Mouse (Mus musculus) heart, postnatal 0 days (tissue): ENCODE results near the gene Pianp. TPM values are rescaled to one million over a fixed set of nuclear protein-coding genes. Genes with fewer than 3 reads are reported as not detected.

ENCODE experiments used
- ATAC-seq: fragments of 200-750 bp; cut with Nextera tagmentation; 2 replicates; pipeline ENCODE4 v1.8.0; 2017; ENCODE audit warnings: low read depth, moderate number of reproducible peaks, moderate library complexity; ENCODE audit not compliant: insufficient read depth
- DNase-seq: peaks from one replicate; pipeline ENCODE4 v3.0.0-alpha.2; 2016; ENCODE audit warnings: low spot score
- H3K27ac ChIP-seq: fragments of 300-500 bp; sonication (generic); 2 replicates; pipeline ENCODE4 v1.5.1; 2014; ENCODE audit warnings: low read depth, mild to moderate bottlenecking
- H3K27me3 ChIP-seq: fragments of 300-500 bp; sonication (generic); 2 replicates; pipeline ENCODE4 v1.6.1; 2014; ENCODE audit warnings: low read length, mixed read lengths; ENCODE audit not compliant: control insufficient read depth, insufficient read depth
- H3K36me3 ChIP-seq: fragments of 300-500 bp; sonication (generic); replicated peaks from 2 replicates; pipeline ENCODE4 v1.6.1; 2014; ENCODE audit warnings: low read length, mixed read lengths; ENCODE audit not compliant: control insufficient read depth, insufficient read depth
- H3K4me1 ChIP-seq: fragments of 300-500 bp; sonication (generic); 2 replicates; pipeline ENCODE4 v1.6.1; 2014; ENCODE audit warnings: antibody characterized with exemption; ENCODE audit not compliant: control insufficient read depth, insufficient read depth
- H3K4me2 ChIP-seq: fragments of 300-500 bp; sonication (generic); 2 replicates; pipeline ENCODE4 v1.6.1; 2014; ENCODE audit warnings: low read depth, mild to moderate bottlenecking, low read length, moderate library complexity
- H3K4me3 ChIP-seq: fragments of 300-500 bp; sonication (generic); 2 replicates; pipeline ENCODE4 v1.5.1; 2014; ENCODE audit warnings: low read depth, low read length
- H3K9ac ChIP-seq: fragments of 300-500 bp; sonication (generic); replicated peaks from 2 replicates; pipeline ENCODE4 v1.6.1; 2014; ENCODE audit warnings: low read depth, low read length, mixed read lengths
- H3K9me3 ChIP-seq: fragments of 300-500 bp; sonication (generic); replicated peaks from 2 replicates; pipeline ENCODE4 v1.6.1; 2016; ENCODE audit warnings: low read length; ENCODE audit not compliant: control insufficient read depth
- CTCF ChIP-seq: IDR thresholded peaks from 2 replicates; pipeline ENCODE4 v1.5.1; 2016; ENCODE audit warnings: antibody characterized with exemption, control low read depth, low read depth
- EP300 ChIP-seq: IDR thresholded peaks from 2 replicates; pipeline ENCODE4 v1.6.1; 2016; ENCODE audit warnings: antibody characterized with exemption, low read depth
- WGBS: fragments of 180-500 bp; shearing (Covaris S2); extraction: QIAGEN DNeasy Blood & Tissue Kit; methylation state at CpG from one replicate; pipeline ENCODE4 v1.1.7; 2014; 5-methylcytosine and 5-hydroxymethylcytosine counted together
- polyA plus RNA-seq: library from polyadenylated mRNA; unstranded; fragments of >200 nt; fragmentation: Nextera tagmentation; extraction: Ambion mirVana; gene quantifications from 2 replicates; pipeline ENCODE4 v1.2.1, GENCODE M21; 2015
- total RNA-seq: library from RNA; depleted of rRNA; stranded (reverse); fragments of >200 nt; gene quantifications from 2 replicates; pipeline ENCODE4 v1.2.3, GENCODE M21; 2014; ENCODE audit warnings: low replicate concordance

Pianp gene
- total and polyA plus RNA-seq, 2 experiments from 2014 or later: 0.37 TPM; not detected in 1

DNA sequence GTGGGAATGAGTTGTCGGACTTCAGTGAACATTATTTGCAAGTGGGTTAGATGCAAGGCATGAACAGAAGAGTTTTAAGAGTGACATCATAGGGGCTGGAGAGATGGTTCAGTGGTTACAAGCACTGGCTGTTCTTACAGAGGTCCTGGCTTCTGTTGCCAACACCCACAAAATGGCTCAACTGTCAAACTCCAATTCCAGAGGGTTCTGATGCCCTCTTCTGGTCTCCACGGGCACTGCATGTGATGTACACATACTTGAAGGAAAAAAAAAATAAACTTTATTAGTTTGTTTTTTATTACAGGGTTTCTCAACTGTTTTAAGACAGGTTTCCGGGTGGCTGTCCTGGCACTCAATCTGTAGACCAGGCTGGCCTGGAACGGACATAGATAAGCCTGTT lies 28.7 kb upstream of the Pianp start:
- Histone ChIP-seq H3K36me3 (no peaks in the 10 kb centered on the region), H3K9ac (no peak overlapping the region), H3K4me2 (no peak overlapping the region), H3K9me3 (no peaks in the 10 kb centered on the region), H3K4me3 (no peak overlapping the region), H3K4me1 (peaks cover 13% of the 10 kb centered on the region), H3K27ac (no peak overlapping the region), H3K27me3 (no peaks in the 10 kb centered on the region)
- TF ChIP-seq CTCF (peak; percentile 45), EP300 (no peak)
- DNase-seq: no peak
- no peak for ATAC-seq
- WGBS: 63% methylated on average over 4 of the region's 4 CpGs

- H3K9ac ChIP-seq: no peak overlapping the region
- 60% methylated on average over 4 of the region's 4 CpGs for WGBS
- H3K4me2 ChIP-seq: no peak overlapping the region
- TF ChIP-seq CTCF (no peak), EP300 (no peak)
- H3K36me3 ChIP-seq: no peaks in the 10 kb centered on the region
- H3K27me3 ChIP-seq: peaks cover 38% of the 10 kb centered on the region
- ATAC-seq: no peak
- 0 out of 2 replicates have a peak, but pooled peaks cover 6% of the 10 kb centered on the region for H3K9me3 ChIP-seq
- H3K4me1 ChIP-seq: peaks cover 4% of the 10 kb centered on the region; the same call in 1 of the 2 replicates
- no peak overlapping the region for H3K27ac ChIP-seq
- no peak overlapping the region for H3K4me3 ChIP-seq
- DNase-seq: no peak
Observed at GRCm38 (mm10) chr6:124992241-124992640, 4.3 kb upstream of the Pianp start.

DNA sequence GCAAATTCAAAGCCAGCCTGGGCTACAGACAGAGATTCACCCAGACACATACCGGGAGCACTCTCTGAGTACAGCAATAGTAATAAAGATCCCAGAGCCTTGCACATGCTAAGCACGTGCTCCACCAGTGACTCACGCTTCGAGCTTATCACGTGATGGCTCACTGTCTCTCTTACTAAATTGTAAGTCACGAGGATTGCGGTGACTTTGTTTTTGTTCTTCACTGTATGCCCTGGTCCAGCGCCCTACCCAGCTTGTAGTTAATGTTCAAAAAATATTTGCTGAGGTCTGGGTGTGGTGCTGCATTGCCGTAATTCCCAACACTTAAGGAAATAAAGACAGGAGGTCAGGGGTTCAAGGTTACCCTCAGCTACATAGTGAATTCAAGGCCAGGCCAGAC lies 3.1 kb upstream of the Pianp start:
- Histone ChIP-seq H3K9ac (no peak overlapping the region), H3K4me2 (no peak overlapping the region), H3K27ac (no peak overlapping the region), H3K9me3 (0 out of 2 replicates have a peak, but pooled peaks cover 6% of the 10 kb centered on the region), H3K27me3 (peaks cover 49% of the 10 kb centered on the region), H3K4me3 (no peak overlapping the region), H3K36me3 (no peaks in the 10 kb centered on the region), H3K4me1 (peaks cover 6% of the 10 kb centered on the region; the same call in 1 of the 2 replicates)
- 76% methylated on average over 9 of the region's 9 CpGs for WGBS
- no peak for DNase-seq
- ATAC-seq: no peak
- TF ChIP-seq CTCF (no peak), EP300 (no peak)

- 0 out of 2 replicates have a peak, but pooled peaks cover 6% of the 10 kb centered on the region for H3K9me3 ChIP-seq
- no peak overlapping the region for H3K27ac ChIP-seq
- H3K4me3 ChIP-seq: no peak overlapping the region
- no peak overlapping the region for H3K9ac ChIP-seq
- TF ChIP-seq EP300: no peak
- TF ChIP-seq CTCF: peak; percentile 24; the same call in 1 of the 2 replicates
- DNase-seq: no peak
- 18% methylated on average over 11 of the region's 11 CpGs for WGBS
- H3K36me3 ChIP-seq: no peaks in the 10 kb centered on the region
- H3K4me1 ChIP-seq: peaks cover 6% of the 10 kb centered on the region; the same call in 1 of the 2 replicates
- no peak overlapping the region for H3K4me2 ChIP-seq
- ATAC-seq: peak; percentile 49; the same call in 1 of the 2 replicates
- H3K27me3 ChIP-seq: peaks cover 54% of the 10 kb centered on the region
Observed at GRCm38 (mm10) chr6:124993876-124994275, 2.6 kb upstream of the Pianp start.

DNA sequence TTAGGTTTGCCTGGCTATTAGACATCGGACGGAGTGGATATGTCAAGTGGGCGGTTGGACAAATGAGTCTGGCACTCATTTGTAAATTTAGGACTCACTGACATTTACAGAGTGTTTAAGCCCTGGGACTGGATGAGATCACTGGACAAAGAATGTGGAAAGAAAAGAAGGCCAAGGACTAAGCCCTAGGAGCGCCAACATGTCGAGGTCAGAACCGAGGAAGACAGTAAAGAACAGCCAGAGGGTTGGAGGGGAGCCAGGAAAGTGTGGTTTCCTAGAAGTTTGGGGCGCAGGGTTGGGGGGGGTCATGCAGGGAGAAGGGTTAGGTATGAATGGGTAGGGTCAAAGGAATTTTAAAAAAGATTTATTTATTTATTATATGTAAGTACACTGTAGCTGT lies 1.2 kb upstream of the Pianp start:
- DNase-seq (no peak), ATAC-seq (no peak)
- Histone ChIP-seq H3K27me3 (peaks cover 67% of the 10 kb centered on the region), H3K27ac (no peak overlapping the region), H3K4me3 (no peak overlapping the region), H3K4me2 (no peak overlapping the region), H3K36me3 (no peaks in the 10 kb centered on the region), H3K9me3 (no peaks in the 10 kb centered on the region), H3K4me1 (peaks cover 6% of the 10 kb centered on the region; the same call in 1 of the 2 replicates), H3K9ac (no peak overlapping the region)
- TF ChIP-seq CTCF (no peak), EP300 (no peak)
- 67% methylated on average over 7 of the region's 7 CpGs for WGBS

DNA sequence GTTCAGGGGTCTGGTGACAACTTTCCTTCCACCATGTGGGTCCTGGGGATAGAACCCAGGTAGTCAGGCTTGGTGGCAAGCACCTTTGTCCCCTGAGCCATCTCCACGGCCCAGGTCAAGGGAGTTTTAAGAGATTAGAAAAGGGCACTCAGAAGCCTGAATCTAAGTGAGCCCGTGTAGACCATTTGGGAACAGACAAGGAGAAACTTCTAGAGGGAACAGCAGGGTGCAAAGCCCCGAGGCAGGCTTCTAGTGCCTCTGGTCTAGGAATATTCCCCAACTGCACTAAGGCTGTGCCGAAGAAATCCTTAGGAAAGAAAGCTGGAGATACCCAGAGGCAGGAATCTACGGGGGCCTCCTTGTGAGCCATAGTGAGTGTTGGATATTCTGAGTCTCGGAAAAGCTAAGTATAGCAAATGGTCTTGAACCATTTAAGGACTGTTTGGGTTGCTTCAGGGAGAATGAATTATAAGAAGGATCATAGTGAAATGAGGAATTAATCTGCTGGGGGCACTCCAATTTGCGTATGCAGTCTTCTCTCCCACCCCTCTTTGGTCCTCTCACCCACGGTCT lies 577 bp upstream of the Pianp start:
- H3K9me3 ChIP-seq: no peaks in the 10 kb centered on the region
- H3K4me1 ChIP-seq: peaks cover 6% of the 10 kb centered on the region; the same call in 1 of the 2 replicates
- no peak overlapping the region for H3K27ac ChIP-seq
- H3K27me3 ChIP-seq: peaks cover 72% of the 10 kb centered on the region
- no peak overlapping the region for H3K9ac ChIP-seq
- DNase-seq (no peak), ATAC-seq (no peak)
- H3K4me2 ChIP-seq: no peak overlapping the region
- H3K36me3 ChIP-seq: no peaks in the 10 kb centered on the region
- 44% methylated on average over 8 of the region's 8 CpGs for WGBS
- H3K4me3 ChIP-seq: no peak overlapping the region
- TF ChIP-seq EP300: no peak
- TF ChIP-seq CTCF: no peak
